Mouse (Mus musculus): Measurements from ENCODE around the gene Rora.

Rora gene

DNA sequence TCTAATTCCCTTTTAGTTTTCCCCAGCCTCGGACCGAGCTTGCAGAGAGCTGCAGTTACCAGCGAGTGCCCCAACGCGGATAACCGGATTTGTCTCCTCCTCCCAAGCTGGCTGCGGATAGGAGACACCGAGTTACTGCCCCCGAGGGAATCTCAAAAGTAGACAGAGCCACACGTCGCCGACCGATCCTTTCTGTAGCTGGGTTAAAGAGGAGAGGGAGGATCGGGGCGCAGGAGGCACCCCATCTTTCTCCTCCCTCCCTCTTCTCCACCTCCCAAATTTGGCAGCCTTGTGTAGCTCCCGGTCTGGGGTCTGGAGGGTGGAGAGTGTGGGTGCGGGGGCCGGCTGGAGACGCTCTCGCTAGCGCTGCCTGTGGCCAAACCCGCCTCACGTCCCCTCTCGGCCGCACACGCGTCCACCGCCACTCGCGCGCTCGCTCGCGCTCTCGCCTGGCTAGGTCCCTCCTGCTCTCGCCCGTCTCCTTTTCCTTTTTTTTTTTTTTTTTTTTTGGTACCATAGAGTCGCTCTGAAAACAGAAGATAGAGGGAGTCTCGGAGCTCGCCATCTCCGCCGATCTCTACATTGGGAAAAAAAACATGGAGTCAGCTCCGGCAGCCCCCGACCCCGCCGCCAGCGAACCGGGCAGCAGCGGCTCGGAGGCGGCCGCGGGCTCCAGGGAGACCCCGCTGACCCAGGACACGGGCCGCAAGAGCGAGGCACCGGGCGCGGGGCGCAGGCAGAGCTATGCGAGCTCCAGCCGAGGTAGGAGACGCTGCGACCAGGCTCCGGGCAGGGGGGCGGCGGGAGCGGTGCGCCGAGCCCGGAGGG lies at the start of gene Rora:
Rora (plus strand) TSS at position 576 of the 828 bp plus-strand sequence.
- DNase-seq (ENCODE audit: low spot score), result peak; percentile 50

DNA sequence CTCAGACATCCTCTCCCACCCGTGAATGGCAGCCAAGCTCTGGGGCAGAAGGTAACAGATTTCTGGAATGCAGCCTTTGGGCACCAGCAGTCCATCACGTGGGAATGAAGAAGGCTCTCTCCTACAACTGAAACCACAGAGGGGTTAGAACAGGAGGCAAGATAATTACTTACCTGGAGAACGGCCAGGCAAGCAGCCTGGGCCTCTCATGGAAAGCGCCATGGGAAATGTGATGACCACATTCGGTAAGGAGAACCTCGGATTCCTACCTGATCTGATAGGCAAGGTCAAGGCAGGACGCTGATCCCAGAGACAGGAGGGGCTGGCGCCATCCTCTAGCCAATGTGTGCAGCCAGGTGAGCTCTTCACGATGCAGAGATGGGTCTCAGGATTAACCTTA lies 39.6 kb upstream of the Rora start:
- no peak for DNase-seq (ENCODE audit: low spot score)

DNA sequence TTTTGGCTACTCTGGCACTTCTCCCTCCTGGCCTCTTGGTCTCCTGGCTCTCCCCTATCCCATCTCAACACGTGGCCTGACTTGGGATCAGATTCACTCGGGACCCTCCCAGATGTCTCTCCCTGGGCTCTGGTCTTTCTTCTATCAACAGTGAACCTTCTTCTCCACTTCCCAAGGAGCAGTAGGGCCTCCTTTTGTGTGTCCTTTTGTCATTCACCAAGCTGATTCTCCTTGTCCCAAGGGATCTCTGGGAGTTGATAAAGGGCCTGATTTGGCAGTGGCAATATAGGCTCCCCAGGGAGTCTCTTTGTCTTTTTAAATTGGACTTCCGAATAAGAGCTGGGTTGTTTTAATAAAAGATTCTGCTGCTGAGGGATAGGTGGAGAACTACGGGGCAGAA lies 36.5 kb upstream of the Rora start:
- DNase-seq (ENCODE audit: low spot score), result no peak

DNA sequence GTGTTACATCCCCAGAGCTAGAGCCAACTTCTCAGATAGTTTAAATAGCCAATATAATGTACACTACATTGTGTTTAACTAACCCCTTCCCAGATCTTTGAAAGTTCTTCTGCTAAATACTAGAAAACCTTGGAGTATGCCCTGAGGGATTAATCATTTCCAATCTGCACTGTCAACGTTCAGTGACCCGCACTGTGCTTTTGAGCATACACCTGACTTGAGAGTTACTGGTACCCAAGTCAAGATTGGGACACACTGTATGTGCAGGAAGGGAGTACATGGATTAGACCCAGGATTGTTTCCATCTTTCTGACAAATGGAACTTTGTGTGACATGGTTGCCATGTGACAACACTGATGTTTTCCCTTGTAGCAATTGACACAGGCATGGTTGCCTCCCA lies 33.5 kb upstream of the Rora start:
- DNase-seq (ENCODE audit: low spot score), result no peak

DNA sequence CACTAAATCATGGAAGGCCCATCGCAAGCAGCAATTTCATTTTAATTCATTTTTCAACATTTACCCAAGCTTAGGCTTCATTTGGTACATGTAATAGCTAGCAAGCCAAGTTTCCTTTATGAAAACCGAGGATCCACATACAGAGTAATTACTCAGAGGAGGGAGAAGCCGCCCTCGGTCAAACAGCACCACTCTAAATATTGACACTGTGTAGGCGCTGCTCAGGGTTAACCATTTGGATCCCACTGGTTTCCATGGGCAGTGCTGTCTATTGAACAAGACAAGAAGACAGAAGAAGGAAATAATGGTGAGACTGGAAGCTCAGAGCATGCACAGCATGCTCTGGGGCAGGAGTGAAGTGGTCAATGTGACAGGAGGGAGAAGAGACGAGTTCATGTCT lies 33.1 kb upstream of the Rora start:
- DNase-seq (ENCODE audit: low spot score), result no peak

DNA sequence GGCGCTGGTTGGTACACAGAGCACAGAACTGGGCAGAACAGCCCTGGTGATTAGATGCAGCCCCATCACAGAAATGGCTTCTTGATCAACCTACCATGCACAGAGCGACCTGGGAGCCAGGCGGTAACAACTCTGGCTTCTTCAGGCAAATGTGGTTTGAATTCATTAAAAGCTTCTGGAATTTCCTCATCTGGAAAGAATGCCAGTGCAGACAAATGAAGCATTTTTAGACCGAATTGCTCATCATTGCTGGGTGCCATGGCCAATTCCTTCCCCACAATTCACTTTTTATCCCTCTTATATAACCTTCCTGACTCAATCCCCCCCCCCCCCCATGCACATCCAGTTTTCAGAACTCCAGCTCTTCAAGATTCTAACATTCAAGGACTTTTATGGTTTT lies 28.6 kb upstream of the Rora start:
- DNase-seq (ENCODE audit: low spot score), result no peak

DNA sequence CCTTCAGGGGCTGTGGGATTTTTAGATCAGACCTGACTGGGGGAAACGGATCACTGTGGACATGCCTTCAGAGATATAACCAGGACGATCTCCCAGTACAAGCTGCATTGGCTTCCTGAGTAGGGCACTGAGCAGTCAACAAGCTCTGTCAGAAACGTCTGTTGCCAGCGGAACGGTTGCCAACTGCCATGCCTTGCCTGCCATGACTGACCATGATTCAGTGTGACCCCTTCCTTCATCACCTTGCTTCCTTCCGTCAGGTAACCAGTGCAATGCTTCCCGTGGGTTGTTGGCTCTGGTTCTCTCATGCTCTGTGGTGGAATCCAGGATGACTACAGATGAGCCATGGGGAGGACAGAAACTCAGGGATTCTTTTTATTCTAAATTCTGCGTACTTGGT lies 16.3 kb upstream of the Rora start:
- DNase-seq (ENCODE audit: low spot score), result no peak

DNA sequence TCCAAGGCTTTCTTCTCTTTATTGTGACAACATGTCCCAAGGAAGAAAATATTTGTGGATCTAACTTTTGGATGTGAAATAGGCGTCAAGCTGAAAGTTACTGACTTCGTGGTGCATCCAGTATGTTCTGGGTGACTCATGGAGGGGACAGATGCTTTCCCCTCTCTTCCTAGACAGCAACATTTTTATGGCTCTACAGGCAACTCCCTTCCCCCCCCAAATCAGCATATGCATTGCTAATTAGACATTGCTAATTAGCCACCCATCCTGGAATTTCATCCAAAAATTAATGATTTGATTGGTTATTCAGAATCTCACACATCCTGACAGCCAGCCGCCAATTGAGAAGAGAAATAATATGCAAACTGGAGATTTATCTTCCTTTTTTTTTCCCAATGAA lies 12.5 kb upstream of the Rora start:
- no peak for DNase-seq (ENCODE audit: low spot score)

DNA sequence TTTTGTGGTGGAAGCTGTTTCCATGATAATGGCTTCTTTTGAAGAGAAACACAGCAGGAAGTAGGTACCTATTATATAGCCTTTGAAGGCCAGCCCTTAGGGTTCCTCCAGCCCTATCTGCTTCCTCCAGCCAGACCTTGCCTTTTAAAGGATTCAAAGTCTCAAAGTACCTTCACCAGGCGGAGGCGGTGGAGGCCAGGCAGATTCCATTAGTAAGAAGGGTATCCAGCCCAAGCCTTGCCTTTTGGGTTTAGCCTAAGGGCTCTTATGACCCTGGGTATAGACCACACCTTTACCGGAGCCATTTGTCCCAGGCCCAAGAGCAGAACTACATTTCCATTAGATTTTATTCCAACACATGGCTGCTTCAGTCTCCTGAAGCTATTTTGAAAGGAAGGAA lies 5.5 kb upstream of the Rora start:
- DNase-seq (ENCODE audit: low spot score), result no peak

DNA sequence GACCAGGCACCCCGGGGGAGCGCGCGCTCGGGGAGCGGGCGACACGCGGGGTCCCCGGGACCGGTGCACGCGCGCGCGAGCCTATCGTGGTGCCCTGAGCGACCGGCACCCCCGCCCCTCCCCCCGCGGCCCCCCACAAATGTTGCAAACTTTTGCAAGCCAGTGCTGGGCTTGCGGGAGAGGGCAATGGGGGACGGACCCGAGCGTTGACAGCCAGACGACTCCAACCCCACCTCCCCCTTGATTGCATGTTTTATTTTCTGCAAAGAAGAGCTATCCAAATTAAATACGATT lies 400 bp downstream of the Rora start:
- no peak for DNase-seq (ENCODE audit: low spot score)

DNA sequence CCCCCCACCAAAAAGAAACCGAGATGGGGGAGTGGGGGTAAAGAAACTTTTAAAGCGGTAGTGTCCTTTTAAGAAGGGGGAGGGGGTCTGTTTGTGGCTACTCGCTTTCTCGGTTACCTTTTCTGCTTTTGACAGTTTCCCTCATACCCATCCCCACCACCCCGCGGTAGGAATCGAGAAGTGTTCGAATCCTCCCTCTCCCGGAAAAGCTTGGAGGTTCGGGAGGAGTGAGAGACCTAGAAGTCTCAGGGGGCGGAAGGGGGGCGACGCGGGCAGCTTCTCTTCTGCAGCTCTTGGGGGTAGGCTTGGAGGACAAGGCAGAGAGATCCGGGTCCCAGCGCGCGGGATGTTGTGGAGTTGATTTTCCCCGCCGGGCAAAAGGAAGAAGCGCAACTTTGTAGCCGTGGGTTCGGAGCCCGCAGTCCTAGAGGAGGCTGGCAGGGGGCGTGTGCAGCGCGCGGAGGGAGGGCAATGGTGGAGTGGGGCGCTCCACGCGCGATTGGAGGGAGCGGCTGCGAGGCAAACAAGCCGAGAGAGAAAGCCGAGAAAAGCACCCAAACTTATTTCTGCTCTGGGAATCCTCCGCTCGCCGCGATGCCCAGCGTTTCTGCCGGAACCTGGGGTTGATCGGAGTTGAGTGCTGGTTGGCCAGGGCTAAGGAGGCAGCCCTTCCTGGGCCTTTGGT lies 889 bp downstream of the Rora start:
- DNase-seq (ENCODE audit: low spot score), result peak; percentile 13

DNA sequence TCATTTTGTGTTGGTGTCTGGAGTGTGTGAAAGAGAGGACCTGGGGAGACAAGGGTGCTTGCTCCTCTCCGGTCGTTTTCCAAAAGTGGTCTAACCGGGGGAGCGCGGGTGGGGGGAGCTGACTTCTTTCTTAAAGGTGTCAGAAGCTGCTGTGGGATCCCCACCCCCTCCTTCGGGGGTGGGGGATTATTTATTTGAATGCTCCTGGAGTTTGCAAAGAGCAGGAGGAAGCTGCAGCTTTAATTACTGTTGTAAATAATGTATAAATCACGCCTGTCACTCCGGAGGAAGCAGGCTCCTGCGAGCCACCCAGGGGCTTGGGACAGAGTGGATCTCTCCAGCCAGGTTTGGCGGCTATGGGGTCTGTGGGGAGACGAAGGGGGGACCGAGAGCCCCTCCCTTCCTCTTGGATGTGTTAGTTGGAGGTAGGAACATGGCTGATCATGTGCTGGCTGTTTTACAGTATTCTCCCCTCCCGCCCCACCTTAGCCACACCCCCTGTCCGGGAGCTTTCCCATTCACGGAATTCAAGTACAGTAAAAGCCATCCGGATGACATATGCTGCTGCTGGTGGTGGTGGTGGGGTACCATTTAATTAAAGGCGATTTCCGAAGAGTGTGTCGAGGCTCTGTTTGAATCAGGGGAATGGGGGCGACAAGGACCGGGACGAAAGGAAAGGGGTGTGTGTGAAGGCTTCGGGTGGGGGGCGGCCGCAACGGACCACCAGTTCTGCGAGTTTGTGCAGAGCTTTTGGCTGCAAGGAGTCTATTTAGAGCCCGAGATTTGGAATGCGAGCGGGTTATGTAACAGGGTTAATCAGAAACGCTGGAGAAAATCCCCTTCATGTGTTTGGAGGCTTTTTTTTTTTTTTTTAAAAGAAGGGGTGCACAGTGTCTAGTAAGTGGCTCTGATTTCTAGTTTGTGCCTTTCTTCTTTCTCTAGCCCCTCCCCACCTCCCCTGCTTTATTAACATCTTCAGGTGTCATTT lies 1.7 kb downstream of the Rora start:
- DNase-seq (ENCODE audit: low spot score), result peak; percentile 19

DNA sequence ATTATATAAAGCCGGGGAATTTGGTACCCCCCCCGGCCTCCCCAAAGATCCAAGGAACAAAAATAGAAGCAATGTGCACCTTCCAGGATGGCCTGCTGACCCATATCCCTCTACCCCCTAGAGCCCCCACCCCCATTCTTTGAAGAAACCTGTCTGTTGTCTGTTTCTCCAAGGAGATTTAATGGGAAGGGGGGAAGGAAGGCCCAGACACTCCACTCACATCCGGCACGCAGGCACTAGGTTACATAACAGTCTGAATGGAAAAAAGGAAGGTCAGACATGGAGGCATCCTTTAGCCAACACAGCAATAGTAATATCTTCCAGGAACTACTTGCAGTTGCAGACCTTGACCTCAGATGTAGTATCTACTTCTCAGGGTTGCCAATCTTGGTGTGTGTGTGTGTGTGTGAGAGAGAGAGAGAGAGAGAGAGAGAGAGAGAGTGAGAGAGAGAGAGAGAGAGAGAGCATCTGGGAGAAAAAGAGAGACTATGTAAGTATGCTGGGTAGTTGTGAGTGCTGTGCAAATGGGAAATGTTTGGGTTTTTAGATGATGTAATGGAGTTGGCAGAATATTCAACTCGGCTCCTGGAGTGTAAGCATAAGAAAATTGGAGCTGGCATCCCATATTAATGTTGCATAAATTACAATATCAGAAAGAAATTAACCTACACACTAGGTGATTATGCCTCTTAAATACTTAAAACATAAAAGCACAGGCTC lies 2.6 kb downstream of the Rora start:
- DNase-seq (ENCODE audit: low spot score), result no peak

DNA sequence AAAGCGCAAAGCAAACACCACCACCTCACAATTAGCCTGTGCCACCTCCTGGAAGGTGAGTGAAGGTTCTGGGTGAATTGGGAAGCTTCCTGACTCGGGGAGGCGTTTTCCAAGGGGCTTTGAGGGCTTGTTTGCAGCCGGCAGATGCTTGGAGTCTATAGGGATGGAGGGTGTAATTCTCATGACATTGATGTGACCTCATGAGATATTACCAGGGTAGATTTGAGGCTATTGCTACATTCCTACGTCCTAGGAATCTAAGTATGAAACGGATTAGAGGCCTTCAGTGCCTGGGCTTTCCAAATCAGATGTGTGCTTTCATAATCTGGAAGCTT lies 3.2 kb downstream of the Rora start:
- no peak for DNase-seq (ENCODE audit: low spot score)

DNA sequence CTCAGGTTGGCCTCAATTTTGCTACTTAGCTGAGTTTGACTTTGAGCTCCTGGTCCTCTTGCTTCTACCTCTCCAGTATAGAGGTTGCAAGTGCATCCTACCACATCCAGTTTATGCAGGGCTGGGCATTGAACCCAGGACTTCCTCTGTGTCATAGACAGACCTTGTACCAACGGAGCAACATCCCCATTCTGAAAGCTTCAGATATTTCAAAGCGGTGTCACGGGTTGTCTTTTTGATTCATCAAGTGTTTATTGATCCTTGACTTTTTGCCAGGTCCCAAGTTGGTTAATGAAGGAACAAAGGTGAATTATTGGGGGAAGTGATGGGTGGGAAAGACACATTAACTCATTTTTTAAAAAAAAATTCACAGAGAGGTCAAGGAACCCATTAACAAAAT lies 17.1 kb downstream of the Rora start:
- no peak for DNase-seq (ENCODE audit: low spot score)

DNA sequence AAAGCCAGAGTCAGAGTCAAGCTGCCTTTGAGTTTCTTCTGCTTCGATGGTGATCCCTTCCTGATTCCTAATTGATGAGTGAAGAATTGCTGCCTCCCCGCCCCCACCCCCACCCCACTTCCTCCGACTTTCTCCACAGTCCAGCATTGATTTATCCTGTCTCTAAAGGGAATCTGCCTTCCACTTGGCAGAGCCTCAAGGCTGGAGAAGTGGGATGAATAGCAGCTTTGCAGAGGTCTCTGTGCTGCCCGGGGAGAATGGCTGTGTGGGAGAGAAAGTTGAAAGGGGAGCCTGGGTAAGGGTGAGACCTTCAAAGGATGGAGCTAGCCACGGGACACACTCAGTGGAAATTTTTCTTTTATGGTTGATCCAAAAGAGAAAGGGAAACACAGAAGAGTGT lies 18.9 kb downstream of the Rora start:
- DNase-seq (ENCODE audit: low spot score), result no peak

DNA sequence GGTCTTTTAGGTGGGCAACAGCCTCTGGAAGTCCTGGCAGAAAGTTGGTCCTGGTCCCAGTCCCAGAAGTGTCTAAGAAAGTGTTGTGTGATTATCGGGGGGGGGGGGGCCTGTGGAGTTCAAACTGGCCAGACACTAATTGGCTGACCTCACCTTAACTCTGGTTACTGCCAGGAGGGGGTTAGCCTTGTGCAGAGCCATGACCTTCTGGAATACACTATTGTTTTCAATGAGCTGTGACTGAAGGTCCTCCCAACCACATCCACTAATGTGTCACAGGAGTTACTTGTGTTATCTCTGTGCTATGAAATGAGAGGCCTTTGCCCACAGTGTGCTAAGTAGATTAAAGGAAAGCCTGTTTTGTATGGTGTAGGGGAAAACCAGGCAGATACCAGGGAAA lies 19.6 kb downstream of the Rora start:
- no peak for DNase-seq (ENCODE audit: low spot score)

DNA sequence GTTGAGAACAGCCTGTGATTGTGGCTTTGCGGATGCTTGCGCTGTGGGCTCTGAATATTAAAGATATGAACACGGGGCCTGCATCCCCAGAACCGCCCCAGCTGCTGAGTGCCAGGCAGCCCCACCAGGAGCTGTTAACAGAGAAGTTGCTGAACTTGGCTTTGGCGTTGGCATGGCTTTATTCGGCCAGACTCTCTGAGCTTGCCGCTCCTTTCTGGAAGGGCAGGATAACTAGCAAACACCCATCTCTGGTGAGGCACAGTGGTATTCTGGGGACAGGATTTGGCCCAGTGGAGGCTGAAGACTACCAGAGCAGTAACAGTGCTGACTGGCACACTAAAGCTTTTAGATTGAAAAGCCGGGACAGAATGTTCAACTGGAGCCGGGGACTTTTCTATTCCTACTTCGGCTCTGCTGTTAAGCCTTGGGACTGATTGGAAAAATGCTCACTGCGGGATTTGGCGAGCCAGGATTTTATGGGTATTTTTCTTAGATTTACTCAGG lies 26.3 kb downstream of the Rora start:
- DNase-seq (ENCODE audit: low spot score), result peak; percentile 20

DNA sequence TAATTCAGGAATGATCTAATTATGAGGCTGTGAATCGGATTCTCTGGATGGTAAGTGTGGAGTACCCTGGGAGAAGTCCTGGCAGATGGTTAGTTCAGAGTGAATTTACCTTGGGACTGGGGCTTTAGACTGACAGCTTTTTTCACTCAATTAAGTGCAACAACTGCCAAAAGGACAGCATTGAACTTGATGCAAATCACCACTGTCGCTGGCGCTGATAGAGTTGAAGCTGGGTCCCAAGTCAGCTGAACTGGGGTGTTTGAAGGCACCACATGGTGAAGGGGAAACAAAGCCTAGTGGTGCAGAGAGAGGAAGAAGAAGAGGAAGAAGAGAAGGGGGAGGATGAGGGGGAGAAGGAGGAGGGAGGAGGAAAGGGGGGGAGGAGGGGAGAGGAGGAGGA lies 30.4 kb downstream of the Rora start:
- no peak for DNase-seq (ENCODE audit: low spot score)

DNA sequence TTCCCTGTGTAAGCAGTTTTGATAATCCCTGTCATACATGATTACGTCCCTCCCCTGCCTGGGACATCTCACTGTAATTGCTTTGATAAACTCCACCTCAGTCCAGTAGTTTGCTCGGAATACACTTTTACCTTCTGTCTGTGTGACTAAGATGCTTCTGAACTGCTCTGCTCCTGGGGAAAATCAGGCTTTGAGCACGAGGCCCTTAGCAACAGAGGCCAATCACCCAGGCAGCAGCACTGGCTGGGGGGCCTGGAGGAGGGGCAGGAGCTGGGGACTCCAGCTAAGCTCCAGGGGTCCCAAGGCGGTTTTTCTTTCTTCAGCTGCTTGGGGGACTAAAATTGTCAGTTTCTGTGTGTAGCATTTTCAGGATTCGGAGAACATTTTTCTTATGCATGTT lies 32.0 kb downstream of the Rora start:
- no peak for DNase-seq (ENCODE audit: low spot score)

DNA sequence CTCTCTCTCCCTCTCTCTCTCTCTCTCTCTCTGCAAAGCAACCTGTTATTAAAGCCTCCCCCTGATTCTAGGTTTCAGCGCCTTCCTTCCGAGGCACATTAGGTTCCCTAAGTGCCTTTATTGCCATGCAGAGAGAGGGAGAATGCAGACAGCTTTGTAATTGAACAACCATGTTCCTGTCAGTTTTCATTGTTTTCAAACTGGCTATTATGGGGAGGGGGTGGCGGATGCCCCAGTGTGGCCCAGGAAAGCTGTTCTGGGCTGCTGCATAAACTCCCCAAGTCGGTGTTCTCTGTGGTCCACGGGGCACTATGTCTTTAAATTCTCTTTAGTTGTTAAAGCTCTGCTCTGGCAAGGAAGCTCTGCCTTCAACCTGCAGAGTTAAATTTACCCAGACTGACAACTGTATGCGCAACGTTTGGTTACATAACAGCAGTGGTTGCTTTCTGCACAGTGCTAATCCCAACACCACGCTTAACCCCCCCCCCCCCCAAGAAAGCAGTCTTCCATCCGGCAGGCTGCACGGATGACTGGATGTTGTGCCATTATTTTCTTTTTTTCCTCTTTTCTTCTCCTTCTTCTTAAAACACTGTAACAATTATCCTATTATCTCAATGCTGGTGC lies 33.8 kb downstream of the Rora start:
- DNase-seq (ENCODE audit: low spot score), result no peak

DNA sequence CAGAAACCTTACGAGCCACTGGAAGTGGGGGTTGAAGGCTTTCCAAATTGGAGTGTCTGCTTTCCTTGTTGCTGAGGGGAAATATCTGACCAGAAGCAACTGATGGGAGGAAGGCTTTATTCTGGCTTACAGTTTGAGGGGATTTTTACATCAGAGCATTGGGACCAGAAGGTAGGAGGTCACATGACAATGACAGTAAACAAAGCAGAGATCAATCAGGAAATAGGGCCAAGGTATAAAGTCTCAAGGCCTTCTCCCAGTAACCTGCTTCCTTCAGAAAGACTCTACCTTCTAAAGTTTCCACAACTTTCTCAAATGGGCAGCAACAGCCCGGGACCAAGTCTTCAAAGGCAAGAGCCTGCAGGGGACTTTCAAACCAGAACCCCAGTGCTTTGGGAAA lies 34.6 kb downstream of the Rora start:
- DNase-seq (ENCODE audit: low spot score), result no peak

Measured in layer of hippocampus, adult 11-12 months (tissue).